Mouse (Mus musculus) urinary bladder, postnatal 10 days (tissue): ENCODE results near the gene Olfr1342.

Experiments used
- DNase-seq: peaks from one replicate; pipeline ENCODE4 v3.0.0; 2022; ENCODE audit warnings: low spot score

Gene Olfr1342

DNA sequence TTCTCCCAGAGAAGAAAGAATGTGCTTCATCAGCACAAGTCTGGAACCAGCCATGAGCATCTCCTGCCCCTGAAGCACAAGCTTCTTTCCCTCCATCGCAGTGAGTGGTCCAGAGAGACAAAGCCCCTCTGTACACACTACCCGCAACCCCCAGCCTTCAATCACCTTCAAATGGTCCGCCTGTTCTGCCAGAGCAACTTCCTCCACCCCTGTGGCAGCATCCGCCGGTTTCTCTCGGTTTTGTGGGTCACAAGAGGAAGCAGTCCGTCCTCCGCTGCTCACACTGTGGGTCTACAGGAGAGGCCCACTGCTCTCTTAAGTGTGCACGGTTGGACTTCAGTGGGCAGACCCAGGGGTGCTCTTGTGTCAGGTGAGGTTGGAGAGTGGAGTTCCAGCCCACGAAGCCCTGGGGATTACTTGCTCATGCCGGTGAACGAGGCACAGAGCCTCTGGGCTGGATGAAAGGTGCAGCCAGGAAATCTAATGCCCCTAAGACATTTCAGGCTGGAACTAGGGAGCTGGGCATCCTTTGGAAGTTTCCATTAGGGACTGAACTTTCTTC lies at the start of gene Olfr1342:
Olfr1342 (minus strand) TSS at position 345 of the 562 bp plus-strand sequence.
- no peak for DNase-seq

DNA sequence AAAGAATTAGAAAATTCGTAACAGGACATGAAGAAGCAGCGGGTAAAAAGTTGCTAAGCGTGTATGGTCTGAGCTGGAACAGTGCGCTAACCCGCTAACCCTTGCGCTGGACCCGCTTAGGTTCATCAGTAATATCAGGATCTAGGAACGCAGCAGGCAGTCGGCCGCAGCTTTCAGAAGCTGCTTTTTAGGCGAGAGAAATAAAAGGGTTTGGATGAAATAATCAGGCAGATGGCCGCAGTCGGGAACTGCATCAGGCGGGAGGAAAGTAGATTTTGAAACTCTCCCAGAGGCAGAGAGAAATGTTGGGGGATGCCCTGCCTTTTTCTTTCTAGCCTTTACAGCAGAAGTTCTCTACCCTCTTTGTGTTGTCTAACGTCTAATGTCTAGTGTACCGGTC lies 49.3 kb upstream of the Olfr1342 start:
- DNase-seq, result no peak

DNA sequence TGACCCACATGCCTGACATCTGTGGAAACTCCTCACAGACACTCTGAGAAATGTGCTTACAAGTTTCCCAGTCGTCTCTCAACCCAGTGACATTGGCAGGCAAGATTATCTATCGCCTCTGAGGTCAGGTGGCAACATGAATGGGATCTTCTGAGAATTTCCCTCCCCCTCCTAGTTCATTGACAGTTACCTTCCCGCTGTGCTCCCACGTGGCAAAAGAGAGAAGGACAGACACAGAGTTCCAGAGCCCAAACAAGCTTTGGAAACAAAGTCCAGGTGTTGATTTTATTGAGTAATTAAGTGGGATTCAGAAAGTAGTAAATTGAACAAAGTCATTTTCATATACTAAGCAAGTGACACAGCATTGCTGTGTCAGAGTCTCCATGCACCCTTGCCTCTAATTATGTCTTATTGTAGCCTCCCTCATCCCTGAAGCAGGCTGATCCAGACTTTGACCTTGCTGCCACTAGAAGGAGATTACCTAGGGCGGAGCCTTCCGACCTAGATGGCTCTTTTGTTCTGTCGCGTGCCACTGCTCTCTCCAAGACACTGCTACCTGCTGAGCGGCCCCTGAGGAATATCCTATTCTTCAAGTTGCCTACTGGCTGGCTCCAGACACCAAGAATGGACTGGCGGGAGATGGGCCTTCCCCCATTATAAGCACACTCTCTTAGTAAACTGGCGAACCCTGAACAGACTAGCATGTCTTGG lies 48.6 kb upstream of the Olfr1342 start:
- DNase-seq, result no peak

DNA sequence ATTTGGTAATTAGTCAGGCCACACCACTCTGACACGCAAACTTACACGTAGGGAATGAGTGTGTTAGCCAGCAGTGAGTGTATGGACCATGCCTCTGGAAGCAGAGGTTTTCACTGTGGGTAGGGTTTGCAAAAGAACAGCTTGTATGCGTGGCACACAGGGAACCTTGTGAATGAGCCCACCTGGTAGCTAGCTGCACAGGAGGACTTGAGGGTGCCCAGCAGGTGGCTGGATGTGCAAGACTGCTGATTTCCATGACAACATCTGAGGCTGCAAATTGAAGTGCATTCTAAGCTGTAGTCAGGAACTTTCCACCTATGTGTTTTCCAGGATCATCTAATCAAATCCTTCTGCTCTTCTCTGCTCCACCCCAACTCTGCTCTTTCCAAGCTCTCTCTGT lies 47.0 kb upstream of the Olfr1342 start:
- DNase-seq, result no peak

DNA sequence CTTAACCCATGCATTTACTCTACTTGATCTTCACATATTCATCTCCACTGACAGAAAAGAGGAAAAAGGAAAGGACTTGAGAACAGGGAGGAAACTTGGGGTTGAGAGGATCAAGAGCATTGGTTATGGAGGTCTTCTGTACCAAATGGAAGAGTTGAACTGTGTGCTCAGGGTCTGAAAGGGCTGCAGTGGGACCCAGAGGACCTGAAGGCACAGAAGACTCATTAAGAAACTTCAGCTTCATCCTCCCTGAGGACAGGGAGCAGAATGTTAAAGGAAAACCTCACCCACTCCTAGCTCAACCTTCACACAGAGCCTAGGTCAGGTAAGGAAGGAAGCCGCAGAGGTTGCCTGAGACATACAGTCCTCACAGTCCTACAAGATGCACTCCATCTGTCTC lies 39.3 kb upstream of the Olfr1342 start, which contains the start of gene Olfr1339:
Olfr1339 (plus strand) TSS at position 301 of the 400 bp plus-strand sequence.
- DNase-seq, result no peak

DNA sequence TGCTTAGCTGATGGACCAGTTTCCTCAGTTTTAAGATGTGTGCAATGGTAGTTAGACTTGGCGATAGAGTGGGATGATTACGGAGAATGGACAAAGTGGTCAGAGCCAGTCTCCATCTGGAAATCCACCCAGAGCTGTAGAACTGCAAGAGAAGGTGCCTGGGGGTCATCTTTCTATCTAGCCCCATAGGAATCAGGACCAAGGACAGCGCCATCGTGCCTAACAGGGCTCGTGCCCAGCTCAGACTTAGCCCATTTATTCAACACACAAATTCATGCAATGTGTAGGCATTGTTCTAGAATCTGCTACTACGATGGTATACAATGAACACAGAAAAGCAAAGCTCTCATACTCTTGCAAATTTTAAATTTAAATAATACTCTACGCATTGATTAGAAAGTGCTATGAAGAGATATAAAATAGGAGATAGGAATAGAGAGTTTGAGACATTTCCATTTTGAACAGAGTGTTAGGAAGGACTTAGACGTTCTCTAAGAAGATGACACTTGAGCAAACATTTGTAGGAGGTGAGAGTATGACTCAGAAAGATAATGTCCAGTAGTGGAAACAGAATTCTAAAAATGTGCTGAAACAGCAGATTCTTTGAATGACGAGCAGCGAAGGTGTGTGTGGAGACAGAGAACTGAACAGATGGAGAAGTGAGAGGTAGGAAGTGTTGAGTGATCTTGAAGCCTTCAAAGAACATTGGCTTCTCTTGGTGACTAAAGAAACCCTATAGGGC lies 29.4 kb upstream of the Olfr1342 start:
- no peak for DNase-seq

DNA sequence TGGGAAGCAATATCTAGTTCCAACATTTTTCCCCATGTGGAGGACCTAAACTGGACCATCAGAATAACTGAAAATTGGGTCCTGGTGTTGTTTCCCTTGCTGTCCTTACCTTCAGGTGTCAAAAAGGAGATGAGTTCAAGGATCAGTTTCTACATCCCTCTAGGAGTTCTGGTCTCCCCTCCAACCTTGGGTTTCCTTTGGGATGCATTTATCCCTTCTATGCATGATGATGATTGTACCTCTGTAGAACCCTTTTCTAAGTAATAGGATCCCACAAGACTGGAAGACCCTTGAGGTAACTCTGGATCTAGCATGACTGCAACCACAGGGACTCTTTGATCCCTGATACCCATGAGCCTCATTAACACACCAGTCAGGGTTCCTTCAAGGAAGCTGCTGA lies 27.3 kb upstream of the Olfr1342 start, which contains the start of gene Olfr1340:
Olfr1340 (plus strand) TSS at position 301 of the 400 bp plus-strand sequence.
- no peak for DNase-seq

DNA sequence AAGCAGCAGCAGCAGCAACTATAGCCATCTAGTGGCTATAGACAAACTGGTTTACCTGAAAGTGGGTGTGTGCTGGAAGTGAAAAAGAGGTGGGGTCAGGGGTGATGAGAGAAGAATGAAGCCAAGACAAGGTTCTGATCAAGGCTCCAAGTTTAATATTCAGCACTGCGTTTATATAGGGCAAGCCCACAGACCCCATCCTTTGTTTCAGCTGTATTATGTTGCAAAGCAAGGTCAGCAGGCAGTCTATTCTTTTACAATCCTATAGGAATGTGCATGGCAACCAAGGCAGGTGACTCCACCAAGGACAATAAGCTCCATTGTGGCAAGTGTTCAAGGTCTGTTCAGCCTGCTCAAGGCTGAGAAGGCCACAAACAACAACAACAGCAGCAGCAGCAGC lies 19.1 kb upstream of the Olfr1342 start:
- DNase-seq, result no peak

DNA sequence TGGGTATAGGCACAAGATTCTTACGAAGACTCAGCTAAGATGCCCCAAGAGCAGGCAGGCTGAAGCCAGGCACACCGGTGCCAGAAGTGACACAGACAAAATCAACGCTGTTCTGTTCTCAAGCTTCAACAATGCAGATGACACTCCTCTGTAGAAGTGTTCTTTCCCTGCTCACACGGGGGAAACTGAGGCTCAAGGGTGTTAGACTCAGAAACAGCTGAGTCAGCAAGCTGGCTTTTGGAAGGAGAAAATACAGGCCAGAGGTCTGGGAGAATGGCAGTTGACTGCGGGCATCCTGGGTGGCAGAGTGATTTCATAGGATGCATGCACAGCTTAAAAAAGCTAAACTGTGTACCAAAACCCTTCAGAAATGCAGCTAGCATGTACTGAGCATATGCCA lies 15.5 kb upstream of the Olfr1342 start:
- no peak for DNase-seq

DNA sequence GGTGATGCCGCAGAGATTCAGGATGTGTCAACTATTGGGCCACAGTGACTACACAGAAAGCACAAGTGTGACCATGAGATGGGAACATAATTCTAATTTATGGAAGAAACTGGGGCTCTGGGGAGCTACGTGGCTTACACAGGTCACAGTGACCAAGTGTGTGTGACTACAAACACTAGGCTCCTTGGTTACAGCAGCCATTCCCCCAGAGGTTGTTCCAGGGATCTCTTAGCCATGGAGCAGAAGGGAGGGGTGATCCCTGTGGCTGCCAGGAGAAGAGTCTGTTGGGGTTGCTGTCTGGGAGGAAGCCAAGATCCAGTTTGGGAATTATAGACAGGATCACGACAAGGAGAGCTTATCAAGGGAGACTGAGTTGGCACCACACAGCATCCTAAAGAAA lies 10.7 kb upstream of the Olfr1342 start, which contains the start of gene Olfr1341:
Olfr1341 (plus strand) TSS at position 301 of the 400 bp plus-strand sequence.
- DNase-seq, result no peak

DNA sequence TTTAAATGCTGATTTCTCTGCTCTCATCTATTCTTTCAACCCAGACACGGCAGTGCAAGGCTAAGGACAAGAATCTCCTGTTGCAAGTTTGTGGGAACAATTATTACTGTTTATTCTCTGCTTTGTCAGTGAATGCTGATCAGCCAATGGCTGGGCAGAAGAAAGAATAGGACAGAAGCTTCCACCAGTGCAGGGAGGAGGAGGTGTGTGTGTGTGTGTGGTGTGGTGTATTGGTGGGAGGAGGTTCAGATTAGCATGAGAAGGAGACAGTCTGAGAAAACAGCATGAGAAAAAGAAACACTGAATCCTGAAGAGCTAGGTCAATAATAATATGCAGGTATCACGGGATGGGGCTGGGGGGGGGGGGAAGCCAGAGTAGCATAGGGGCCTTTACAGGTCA lies 1.3 kb upstream of the Olfr1342 start:
- DNase-seq, result no peak

DNA sequence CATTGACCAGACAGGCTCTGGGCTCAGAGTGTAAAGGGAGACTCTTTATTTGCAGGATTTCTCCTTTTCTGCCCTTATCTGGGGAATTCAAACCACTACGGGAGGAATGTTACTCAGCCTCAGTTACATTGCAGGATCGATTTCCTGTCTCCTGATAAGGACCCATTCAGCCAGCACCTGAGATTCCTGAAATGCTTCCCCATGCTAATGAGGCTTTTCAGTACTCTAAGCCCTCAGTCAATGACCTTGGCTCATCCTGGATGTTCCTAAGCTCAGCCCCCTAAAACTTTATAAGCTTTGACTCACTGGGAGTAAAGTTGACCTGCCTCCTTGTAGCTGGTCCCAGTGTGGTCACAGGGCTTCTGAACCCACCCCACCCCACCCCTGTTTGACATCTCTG lies 5.5 kb downstream of the Olfr1342 start:
- DNase-seq, result no peak

DNA sequence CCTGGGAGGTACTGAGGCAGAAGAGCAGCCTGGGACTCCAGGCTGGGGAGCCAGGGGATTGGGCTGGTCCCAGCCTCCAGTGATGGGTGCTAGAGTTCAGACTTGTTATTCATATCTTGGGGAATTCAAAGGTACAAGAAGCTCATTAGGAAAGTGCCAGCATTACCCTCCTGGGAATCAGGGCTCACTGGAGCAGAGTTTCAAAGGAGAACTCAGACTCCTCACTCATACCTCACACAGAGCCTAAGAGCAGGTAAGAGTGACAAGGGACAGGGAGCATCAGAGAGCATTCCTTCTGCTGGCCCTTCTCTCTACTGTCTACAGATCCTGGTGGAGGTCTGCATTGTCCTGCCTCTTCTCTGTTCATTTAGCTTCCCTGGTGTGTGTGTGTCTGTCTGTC lies 33.9 kb downstream of the Olfr1342 start, which contains the start of gene Olfr62:
Olfr62 (plus strand) TSS at position 301 of the 400 bp plus-strand sequence.
- no peak for DNase-seq

DNA sequence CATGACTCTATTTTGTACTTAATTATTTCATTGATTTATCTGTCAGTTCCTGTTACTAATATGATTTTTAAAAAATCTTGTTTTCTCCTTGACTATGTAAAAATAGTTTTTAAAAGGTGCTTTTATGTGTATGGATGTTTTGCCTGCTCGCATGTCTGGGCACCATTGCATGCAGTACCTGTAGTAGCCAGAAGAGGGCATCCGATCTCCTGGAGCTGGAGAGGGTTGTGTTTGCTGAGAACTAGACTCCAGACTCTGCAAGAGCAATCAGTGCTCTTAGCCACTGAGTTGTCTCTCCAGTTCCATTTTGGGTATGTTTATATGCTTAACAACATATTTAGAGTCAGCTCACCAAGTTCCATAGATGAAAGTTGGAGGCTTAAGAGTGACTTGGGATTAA lies 47.3 kb downstream of the Olfr1342 start:
- no peak for DNase-seq

DNA sequence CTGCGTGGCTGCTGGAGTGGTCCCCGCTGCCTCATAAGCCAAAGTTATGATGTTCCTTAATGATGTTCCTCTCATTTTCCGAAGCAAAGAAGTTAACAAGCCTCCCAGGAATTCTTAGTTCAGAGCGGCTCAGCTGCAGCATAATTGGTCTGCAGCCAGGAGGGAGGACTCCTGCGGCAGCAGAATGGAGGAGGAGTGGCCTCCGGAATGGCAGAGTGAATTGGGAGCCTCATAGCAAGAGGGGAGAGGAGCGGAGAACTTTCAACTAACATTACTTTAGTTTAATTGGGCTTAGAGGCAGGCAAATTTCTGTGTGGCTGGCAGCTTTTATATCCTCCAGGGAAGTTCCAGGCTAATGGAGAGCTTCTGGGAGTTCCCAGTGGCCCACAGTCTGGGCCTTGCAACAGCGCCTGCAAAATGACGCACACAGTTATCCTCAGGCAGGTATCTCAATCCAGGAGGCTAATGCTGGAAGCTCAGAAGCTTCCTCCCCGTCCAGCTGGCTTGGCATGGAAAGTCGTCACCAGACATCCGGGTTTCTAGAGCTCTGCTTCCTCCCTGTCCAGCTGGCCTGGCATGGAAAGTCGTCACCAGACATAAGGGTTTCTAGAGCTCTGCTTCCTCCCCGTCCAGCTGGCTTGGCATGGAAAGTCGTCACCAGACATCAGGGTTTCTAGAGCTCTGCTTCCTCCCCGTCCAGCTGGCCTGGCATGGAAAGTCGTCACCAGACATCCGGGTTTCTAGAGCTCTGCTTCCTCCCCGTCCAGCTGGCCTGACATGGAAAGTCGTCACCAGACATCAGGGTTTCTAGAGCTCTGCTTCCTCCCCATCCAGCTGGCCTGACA lies 50.0 kb downstream of the Olfr1342 start:
- DNase-seq, result no peak
